Mouse (Mus musculus) megakaryocyte progenitor cell, adult 5-6 weeks (primary cell): ENCODE data around the gene Fbln1. TPM values are rescaled to one million over a fixed set of nuclear protein-coding genes. Genes with fewer than 3 reads are reported as not detected.

Experiments used
- ATAC-seq: replicated peaks from 2 replicates; pipeline ENCODE4 v1.8.0; 2016; ENCODE audit warnings: mild to moderate bottlenecking, moderate TSS enrichment, inconsistent platforms; ENCODE audit not compliant: poor library complexity
- total RNA-seq, 2 experiments: library from RNA; stranded (forward) in 1 of 2; stranded (reverse) in 1 of 2; fragments of 157-497, 149-512 nt in 1 of 2; fragments of 200-1000 nt in 1 of 2; gene quantifications; 2 replicates each; pipeline versions ENCODE4 v1.2.3 to v1.2.4; 2015 to 2017

Fbln1 gene
- total RNA-seq, 2 experiments from 2014 or later: 0.37 to 0.47 TPM

DNA sequence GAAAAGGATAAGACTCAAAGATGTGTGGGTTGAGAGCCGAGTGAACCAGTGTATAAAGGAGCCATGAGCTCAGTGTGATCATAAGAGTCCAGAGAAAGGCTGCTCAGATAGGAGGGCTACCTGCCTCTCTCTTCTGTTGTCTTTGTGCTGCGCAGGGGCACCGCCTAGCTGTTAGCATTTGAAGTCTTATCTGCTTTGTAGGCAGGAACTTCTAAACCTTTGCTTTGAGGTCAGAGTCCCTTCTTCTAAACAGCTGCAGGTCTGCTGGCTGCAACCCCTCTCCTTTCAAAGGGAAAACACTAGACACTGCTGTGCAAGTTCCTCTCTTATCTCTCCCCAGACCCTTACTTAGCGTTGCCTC is 27.5 kb downstream of the Fbln1 start:
- no peak for ATAC-seq

DNA sequence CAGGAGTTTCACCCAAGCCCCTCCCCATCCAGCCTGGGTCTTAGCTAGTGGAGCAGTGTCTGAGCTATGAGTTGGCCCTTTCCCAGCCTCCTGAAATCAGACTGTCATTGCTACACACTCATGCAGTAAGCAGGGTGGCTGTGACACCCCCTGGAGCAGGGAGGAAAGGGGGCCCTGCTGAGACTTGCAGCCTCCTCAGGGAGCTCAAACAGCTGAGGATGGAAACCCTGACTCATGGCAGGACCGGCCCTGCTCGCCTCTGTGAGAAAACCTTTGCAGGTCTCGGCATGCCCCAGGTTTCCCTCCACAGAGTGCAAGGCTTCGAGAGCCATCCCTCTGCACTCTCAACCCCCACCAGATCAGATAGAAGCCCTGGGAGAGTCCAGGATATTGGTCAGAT is 27.9 kb downstream of the Fbln1 start:
- no peak for ATAC-seq

DNA sequence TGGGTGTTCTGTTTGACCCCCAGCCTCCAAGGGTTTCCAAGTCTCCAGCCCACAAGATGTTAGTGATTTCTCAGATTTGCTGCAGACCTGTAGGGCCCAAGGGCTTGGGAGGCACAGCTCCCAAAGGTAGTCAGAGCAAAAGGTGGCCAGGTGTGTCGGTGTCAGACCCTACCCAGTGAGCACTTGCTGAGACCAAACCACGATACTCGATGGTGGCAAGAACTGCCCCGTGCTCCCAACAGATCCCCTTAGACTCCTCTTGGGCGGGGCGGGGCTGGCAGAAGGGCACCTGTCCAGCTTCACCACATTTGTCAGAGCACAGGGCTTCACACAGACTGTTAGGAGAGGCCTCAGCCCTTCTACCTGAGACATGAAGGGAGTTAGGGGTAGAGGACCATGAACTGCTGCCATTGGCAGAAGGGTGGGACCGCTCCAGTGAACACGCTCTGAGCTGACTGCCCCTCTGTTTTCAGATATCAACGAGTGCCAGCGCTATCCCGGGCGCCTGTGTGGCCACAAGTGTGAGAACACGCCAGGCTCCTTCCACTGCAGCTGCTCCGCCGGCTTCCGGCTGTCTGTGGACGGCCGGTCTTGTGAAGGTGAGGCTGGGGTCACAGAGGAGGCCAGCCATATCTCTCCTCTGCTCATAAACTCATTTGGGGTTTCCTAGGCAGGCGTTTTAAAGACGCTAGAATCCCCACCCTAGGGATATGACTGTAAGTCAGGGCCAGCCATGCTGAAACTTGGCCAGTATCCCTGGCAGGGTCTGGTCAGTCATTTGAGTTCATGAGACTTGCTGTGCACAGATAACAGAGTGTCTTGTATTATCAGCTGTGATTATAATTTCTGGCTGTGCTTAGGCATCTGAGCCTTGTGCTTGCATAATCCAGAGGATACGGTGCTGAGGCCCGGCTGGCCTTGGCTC is 33.3 kb downstream of the Fbln1 start:
- no peak for ATAC-seq

DNA sequence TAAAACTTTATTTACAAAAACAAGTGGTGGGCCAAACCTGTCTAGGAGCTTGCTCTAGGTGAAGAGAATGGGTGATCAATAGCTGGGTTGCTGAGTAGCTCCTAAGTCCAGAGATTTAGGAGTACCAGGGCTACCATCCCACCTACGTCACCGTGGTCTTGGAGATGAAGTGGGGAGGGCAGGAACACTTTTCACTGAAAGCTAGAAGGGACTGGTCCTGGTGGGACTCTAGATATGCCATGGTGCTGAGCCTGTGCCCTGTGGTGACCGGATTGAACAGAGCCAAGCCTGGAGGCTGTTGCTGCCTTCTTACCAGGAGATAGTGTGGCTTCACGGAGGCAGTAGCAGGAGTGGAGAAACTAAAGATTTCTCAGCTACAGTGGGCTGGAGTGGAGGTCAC is 34.3 kb downstream of the Fbln1 start:
- no peak for ATAC-seq

DNA sequence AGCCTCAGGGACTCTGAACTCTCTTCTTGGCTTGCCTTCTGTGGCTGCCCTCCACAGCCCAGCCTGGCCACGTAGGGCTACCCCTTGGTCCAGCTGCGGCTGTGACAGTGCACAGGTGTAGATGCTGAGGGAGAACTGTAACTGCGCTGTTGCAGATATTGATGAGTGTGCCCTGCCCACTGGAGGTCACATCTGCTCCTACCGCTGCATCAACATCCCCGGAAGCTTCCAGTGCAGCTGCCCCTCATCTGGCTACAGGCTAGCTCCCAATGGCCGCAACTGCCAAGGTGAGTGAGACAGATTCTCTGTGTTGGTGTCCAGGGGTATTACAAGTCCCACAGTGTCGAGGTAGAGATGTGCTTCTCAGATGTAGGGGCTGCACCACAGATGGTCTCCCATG is 36.1 kb downstream of the Fbln1 start:
- no peak for ATAC-seq

DNA sequence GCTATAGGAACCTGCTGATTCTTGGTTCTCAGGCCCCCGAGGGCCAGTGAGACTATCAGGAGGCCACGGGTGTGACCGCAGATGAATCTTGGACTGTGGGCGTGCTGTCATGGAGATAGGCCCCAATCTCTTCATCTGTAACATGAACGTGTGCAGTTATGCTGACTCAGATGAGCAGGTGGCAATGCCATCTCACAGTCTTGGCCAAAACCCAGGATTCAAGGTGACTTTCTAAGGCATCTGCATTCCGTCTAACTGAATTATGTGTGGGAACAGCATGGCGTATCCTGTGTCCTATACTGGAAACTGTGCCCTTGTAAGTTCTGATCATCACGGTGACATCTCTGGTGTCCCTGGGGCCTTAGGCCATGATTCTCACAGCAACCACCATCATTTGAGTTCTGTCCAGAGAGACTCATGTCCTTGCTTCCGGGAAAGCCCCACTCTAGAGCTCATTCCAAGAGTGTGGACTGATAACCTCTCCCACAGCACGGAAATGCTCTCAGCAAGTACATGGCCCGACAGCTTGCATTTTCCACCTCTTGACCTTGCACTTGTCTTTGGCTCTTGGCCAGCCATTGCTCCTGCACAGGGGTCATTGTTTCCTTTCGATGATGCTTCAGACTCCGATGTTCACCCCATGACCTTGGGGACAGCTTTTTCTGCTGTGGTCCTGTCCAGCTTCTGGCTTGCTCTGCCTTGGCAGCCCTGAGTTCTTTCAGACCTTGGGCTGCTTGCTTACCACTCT is 38.8 kb downstream of the Fbln1 start:
- no peak for ATAC-seq

DNA sequence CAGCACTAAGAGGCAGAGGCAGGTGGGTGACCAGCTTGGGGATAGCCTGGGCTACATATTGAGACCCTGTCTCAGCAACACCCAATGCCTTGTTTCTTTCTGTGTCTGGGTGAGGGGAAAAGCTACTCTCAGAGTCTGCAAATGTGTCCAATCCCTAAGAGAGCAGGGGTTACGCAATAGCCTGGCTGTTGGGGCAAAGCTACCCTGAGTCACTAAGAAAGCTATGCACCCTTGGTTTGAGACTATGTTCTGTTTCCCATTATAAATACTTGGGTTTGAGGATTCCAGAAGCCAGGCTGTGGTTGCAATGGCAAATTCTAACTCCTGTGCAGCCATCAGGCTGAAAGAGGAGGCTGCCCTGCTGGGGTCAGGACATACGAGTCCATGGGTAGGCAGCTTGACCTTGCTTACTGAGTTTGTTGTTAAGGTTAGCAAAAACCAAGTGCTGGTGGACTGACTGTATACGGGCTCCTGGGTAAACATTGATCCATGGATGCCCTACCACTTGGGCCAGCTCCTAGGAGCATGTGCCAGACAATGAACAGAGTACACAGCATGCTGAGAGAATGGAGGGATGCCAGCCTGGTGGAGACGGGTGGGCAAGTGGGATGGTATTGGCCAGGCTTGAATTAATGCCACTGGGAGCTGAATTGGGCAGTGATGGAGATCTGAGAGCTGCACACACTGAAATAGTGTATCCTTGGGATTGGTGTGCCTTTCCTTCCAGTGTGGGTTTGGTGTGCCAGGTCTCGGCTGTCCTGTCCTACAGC is 39.7 kb downstream of the Fbln1 start:
- no peak for ATAC-seq

DNA sequence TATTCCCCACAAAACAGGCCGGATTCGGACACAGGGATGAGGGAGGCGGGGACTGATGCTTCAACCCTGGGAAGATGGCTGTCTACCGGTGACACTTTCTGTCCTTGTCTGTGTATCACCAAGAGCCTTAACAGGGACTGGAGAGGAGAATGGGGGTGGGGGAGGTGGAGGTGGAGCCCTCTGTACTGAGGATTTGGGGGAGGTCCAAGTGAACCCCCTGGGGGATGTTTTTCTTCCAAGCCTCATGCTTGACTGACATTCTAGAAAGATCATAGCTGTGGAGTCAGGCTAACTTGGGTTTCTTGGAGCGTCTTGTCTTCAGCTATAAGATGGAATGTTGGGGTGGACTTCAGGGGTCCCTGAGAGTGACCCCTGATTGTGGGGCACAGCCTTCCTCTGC is 40.3 kb downstream of the Fbln1 start:
- no peak for ATAC-seq

DNA sequence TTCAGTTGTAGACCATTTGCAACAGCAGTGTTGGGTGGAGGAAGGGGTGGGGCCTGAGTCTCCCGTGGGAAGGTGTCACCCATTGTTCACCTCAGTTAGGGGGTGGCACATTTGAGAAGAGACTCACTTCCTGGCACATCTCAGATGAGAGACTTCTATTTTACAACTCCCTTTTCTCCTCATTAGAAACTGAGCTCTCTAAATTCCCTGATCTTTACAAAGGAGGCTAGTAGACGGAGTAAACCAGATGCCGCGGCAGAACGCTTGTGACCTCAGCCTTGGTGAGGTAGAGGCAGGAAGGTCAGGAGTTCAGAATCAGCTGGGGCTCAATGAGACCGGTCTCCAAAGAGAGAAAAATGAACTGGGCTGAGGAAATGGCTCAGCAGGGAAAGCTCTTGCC is 41.2 kb downstream of the Fbln1 start:
- ATAC-seq: no peak

DNA sequence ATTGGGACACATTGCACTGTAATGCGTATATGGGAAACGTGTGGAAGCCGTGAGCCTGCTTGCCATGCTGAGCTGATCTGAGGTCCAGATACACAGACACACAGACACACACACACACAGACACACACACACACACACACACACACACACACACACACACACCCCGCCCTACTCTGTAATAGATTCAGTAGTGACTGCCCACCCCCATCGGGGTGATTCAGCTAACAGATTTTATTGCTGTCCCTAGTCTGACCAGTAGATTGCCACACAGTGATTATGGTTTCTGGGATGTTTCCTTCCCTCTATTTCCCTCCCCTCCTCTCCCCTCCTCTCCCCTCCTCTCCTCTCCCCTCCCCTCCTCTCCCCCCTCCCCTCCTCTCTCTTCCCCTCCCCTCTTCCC is 42.6 kb downstream of the Fbln1 start:
- ATAC-seq: no peak

DNA sequence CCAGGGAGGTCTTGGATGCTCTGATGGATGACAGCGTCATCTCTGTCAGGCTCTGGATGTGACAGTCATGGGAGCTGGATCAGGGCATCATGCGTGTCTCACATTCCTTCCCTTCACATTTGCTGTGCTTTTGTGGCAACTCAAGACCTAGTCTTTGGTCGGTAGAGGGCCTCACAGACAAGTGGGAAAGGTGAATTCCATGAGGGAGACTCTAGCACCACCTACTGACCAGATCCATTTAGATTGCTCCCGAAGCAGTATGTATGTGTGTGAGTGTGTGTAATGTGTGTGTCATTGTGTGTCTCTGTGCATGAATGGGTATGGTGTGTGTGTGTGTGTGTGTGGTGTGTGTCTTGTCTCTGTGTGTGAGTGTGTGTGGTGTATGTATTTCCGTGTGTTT is 43.5 kb downstream of the Fbln1 start:
- ATAC-seq: peak; percentile 74

DNA sequence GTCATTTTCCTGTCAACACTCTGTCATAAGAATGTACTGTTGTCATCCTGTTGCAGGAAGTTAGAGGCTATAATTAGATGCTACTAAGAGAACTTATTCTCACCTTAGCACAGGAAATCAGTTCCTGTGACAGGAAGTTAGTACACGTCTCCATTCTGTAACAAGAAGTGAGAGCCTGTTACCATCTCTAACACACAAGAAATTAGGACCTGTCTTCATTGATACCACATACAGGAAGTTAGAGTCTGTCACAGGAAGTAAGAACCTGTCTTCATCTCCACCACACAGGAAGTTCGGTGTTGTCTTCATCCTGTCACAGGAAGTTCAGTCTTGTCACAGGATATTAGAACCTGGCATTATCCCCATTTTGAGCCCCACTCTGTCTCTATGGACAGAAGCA is 44.7 kb downstream of the Fbln1 start:
- peak; percentile 66 for ATAC-seq

DNA sequence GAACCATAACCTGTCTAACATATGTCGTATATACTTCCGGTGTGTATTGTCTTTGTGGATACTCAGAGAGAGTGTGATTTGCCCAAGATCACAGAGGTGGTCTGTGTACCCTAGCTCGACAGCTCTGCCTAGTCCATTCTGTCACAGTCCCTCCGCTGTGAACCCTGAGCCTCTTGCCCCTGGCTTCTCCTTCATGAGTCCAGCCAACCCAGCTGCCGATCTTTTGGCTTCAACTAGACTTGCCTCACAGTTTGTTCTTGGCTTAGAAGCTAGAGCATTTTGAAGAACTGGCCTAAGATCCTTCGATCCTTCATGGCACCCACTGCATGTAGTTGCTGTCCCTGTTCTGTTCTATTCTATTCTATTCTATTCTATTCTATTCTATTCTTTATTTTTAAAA is 46.7 kb downstream of the Fbln1 start:
- ATAC-seq: no peak

DNA sequence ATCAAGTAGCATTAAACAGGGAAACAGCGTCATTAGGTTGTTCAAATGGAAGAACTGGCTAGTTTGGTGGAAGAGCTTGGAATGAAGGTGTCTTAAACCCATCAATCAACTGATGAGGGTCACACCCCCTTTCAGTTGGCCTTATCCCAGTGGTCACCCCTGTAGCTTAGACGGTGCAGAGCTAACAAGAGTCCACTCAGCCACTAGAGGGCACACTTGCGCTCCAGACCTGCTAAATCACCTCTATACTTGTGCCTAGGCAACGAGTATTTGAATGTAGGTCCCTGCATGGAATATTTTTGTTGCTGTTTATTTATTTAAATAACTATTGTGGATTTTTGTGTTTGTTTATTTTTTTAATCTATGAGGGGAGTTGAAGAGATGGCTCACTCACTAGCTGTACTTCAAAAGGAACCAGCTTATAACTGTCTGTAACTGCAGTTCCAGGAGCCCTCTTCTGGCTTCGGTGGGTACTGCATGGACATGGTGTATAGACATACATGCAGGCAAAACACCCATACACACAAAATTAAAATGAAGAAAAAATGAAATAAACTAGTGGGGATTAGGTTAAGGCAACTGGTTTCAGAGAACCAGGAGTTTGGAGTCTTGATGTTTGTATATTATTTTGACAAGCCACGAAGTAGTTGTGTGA is 52.2 kb downstream of the Fbln1 start:
- peak; percentile 57 for ATAC-seq

DNA sequence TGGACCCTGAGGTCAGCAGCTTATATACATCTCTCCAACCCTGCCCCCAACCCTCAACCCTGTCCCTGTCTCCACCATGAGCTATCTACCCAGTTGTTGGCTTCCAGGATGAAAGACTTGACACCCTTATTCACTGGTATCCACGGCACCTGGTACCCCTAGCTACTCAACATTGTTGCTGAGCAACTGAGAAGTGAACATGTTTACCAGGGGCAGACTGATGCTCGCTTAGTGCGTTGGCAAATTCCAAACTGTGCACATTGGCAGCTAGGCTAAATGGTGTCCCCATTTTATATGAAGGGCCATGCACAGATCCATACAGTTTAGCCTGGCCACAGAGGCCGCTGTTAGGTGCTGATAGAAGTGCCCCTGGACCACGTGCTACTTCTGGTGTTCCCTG is 57.1 kb downstream of the Fbln1 start:
- no peak for ATAC-seq

DNA sequence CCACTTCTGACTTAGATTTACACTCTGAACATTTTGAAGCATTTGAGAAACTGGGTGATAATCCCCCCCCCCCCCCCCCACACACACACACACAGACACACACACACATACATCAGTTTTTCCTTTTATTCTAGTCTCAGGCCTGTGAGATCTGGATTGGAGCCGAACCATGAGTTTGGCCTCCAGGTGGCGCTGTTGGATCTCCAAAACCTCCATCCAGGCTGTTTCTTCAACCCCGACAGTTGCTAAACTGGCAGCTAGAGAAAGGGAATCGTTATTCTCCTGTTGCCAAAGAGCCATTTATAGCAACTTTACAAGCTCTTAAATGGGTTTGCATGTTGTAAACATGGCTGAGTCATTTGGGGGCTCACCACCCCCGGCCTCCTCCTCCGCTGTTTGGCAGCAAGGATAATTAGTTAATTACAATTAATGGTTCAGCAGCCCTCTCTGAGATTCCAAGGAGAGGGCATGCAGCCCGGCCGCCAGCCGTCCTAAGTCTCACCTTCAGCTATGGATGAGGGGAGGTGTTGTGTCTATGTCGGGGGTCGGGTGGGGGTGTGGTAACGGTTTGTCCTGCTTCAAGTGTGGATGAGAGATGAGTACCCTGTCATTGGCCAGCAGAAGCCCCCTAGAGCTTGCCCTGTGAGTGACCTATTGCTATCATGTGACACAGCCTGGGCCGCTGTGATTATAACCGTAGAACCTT is 61.1 kb downstream of the Fbln1 start:
- ATAC-seq: peak; percentile 66; the same call in 1 of the 2 replicates

DNA sequence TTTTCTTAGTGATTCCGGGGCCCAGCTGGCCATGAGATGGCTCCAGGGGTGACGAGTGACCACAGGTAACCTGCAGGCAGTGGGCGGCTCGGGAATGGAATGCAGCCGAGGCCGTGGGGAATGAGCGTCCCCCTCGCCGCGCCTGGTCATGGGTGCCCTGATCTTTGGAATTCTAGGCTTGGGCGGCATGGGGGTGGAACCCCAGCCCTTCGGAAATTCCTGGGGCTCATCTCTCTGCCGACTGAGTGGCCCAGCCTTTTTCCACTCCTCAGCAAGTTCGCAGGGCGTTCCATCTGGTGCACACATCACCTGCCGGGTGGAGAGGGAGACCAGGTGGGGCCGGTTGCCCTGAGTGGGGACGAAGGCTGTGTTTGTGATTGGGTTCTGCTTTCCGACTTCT is 62.1 kb downstream of the Fbln1 start:
- ATAC-seq: no peak

DNA sequence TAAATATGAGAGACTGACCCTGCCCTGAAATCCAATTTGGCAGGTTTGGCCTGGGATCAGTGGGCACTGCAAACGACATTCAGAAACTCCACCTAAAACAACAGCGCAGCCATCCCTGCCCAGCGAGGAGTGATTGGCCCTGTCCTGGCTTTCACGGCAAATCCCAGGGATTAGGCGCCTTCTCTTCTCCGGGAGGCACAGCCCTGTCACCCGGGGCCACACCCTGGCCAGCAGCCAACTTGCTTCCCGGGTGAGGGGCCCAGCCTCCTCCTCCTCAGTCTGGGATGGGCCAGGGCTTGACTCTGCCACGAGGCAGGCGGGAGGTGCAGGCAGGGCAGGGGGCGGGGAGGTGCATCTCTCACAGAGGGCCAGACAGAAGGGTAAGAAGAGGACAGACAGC is 67.2 kb downstream of the Fbln1 start:
- ATAC-seq: no peak

DNA sequence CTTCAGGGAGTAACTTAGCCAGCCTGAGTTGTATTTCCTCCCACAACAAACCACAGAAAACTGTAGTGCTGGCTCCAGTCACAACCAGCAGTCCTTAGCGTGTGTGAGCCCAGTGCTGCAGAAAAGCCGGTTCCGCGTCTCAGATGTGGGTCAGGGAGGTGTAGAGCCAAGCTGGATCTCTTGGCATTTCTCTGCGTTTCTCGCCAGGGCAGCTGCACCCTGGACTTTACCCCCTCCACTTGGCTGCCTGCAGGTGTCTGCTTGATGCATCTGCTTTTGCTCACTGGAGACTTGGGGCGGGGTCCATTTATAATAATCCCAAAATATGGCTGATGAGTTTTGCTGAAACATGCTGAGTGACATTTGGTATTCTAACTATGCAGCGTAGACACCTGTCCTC is 71.5 kb downstream of the Fbln1 start:
- no peak for ATAC-seq

DNA sequence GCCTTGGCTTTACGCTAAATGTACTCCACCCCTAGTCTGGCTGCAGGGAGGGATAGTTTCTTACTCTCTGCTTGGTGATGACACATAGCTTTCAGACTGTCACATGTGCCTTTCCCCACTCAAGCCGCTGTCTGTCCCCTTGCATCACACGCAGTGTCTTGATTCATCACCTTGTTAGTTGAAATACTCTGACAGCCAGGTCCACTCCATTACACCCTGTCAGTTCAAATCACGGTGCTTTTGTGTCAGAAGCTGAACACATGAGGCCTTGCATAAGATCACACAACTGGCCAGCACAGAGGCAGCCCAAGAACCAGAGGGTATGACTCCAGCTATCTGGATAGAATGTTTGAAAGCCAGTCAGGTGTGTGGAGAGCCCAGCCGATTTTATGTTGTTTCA is 73.2 kb downstream of the Fbln1 start:
- no peak for ATAC-seq
